Comparison of ENCODE assay signal across 25 mouse cellular contexts in the genomic region with DNA sequence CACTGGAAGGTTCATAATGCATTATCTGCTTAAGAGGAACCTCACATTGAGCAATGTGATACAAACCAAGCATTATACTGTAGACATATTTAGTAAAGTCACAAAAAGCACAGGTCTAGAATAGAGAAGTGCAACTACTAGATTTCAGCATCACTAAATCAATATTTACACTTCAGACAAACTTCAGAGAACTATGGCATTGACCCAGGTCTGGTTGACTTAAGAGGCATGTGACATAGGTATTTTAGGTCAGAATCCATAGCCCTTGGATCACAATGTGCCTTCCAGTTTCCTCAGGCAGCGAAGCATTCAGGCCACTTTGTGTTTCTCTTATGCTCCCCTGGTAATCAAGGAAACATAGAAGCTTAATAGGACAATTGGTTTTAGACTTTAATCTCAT. TPM values are rescaled to one million over a fixed set of nuclear protein-coding genes. Genes with fewer than 3 reads are reported as not detected.
"Had no signal": no experiment of that assay in that cellular context is flagged by ENCODE, and none has a peak within 500 bp of the region (broad histone marks: within the 10 kb centered on the region; RNA-seq: fewer than 3 reads in every experiment).

No protein-coding gene starts in this region.

- H3K9me3 ChIP-seq: heart, embryonic 13.5 days; heart, embryonic 15.5 days; hindbrain, embryonic 13.5 days; intestine, embryonic 15.5 days; limb, embryonic 10.5 days; liver, embryonic 13.5 days had no signal

- ATAC-seq: hindbrain, embryonic 16.5 days; inflammation-experienced regulatory T-cells, adult 6 months; intestine, embryonic 15.5 days; intestine, postnatal 0 days had no signal

- H3K27me3 ChIP-seq: heart, embryonic 13.5 days; heart, embryonic 15.5 days; hindbrain, embryonic 13.5 days; intestine, embryonic 15.5 days; limb, embryonic 12.5 days; liver, embryonic 13.5 days had no signal

- DNase-seq: gastrocnemius, postnatal 14 days; gastrocnemius, postnatal 36 days; heart, adult 11 months; heart, adult 2 months; heart, postnatal 14 days; heart, postnatal 36 days; kidney, adult 18-20 months; kidney, adult 8-10 months; kidney, postnatal 10 days; kidney, postnatal 25 days; kidney, postnatal 4 days; liver, embryonic 13.5 days had no signal

- H3K4me1 ChIP-seq: heart, embryonic 13.5 days; heart, embryonic 15.5 days; hindbrain, embryonic 13.5 days; intestine, embryonic 15.5 days; limb, embryonic 10.5 days; limb, embryonic 12.5 days; liver, embryonic 13.5 days had no signal

- H3K9ac ChIP-seq: heart, embryonic 13.5 days; heart, embryonic 15.5 days; hindbrain, embryonic 13.5 days; intestine, embryonic 15.5 days; limb, embryonic 12.5 days; liver, embryonic 13.5 days had no signal

- H3K4me3 ChIP-seq: heart, adult 2 months; heart, embryonic 13.5 days; heart, embryonic 15.5 days; hindbrain, embryonic 13.5 days; intestine, embryonic 15.5 days; layer of hippocampus, adult 2 months; left cerebral cortex, adult 2 months; limb, embryonic 10.5 days; limb, embryonic 12.5 days; liver, embryonic 13.5 days had no signal

- H3K27ac ChIP-seq: heart, adult 2 months; heart, embryonic 13.5 days; heart, embryonic 15.5 days; hindbrain, embryonic 13.5 days; intestine, embryonic 15.5 days; layer of hippocampus, adult 2 months; left cerebral cortex, adult 2 months; limb, embryonic 10.5 days; limb, embryonic 12.5 days; liver, embryonic 13.5 days had no signal

- H3K36me3 ChIP-seq: heart, embryonic 13.5 days; heart, embryonic 15.5 days; hindbrain, embryonic 13.5 days; intestine, embryonic 15.5 days; limb, embryonic 10.5 days; limb, embryonic 12.5 days; liver, embryonic 13.5 days had no signal

- H3K4me2 ChIP-seq: heart, embryonic 11.5 days; heart, embryonic 13.5 days; heart, embryonic 15.5 days; hindbrain, embryonic 13.5 days; intestine, embryonic 15.5 days; limb, embryonic 12.5 days; liver, embryonic 13.5 days had no signal

RNA-seq across cellular contexts. Expression of a gene that starts 52.6 kb away (rescaled TPM):
- total RNA-seq: heart, adult 2 months; heart, postnatal 36 days; hematopoietic stem cell, adult 5-6 weeks had no signal
